Mouse (Mus musculus) heart, adult 2 months (tissue): ENCODE measurements at regions not wholly inside any gene's neighbourhood (a gene's known extent, or its start where the extent isn't known, plus 50 kb on each side); places are given as distances from the start of the nearest gene placed in this dataset.
A peak's percentile ranks its signal among the peaks of the same experiment; 100 is the strongest.

Source experiments
- DNase-seq, 2 experiments: peaks; one replicate each; pipeline ENCODE4 v3.0.0; 2021
- H3K27ac ChIP-seq: fragments of 200-600 bp; 2 replicates; pipeline ENCODE4 v1.8.1; 2022
- H3K27me3 ChIP-seq: fragments of 200-500 bp; 2 replicates; pipeline ENCODE4 v1.6.1; 2012; ENCODE audit warnings: mild to moderate bottlenecking, low read length, inconsistent platforms, mixed read lengths; ENCODE audit not compliant: control insufficient read depth, insufficient read depth
- H3K36me3 ChIP-seq: fragments of 200-500 bp; 2 replicates; pipeline ENCODE4 v1.6.1; 2012; ENCODE audit warnings: low read length, inconsistent platforms; ENCODE audit not compliant: control insufficient read depth, insufficient read depth
- H3K4me1 ChIP-seq: fragments of 200-500 bp; 2 replicates; pipeline ENCODE4 v1.6.1; 2011; ENCODE audit warnings: low read length; ENCODE audit not compliant: control insufficient read depth, insufficient read depth
- H3K4me3 ChIP-seq: fragments of 200-600 bp; 2 replicates; pipeline ENCODE4 v1.8.1; 2022
- H3K79me2 ChIP-seq: fragments of 200-500 bp; replicated peaks from 2 replicates; pipeline ENCODE4 v1.6.1; 2012; ENCODE audit warnings: mild to moderate bottlenecking, inconsistent platforms, low read length, moderate library complexity, mixed read lengths; ENCODE audit not compliant: control insufficient read depth, insufficient read depth
- H3K9ac ChIP-seq: fragments of 200-500 bp; 2 replicates; pipeline ENCODE4 v1.6.1; 2012; ENCODE audit warnings: low read depth, mild to moderate bottlenecking, control low read depth, inconsistent platforms, low read length, mixed read lengths
- CTCF ChIP-seq: fragments of 200-600 bp; IDR thresholded peaks from 2 replicates; pipeline ENCODE4 v1.8.1; 2022; ENCODE audit warnings: antibody characterized with exemption, mild to moderate bottlenecking, moderate library complexity
- EP300 ChIP-seq: fragments of 200-500 bp; IDR thresholded peaks from 2 replicates; pipeline ENCODE4 v1.6.1; 2011; ENCODE audit warnings: low read depth, low read length, control low read depth; ENCODE audit not compliant: insufficient read depth
- POLR2A ChIP-seq: fragments of 200-500 bp; IDR thresholded peaks from 2 replicates; pipeline ENCODE4 v1.6.1; 2011; ENCODE audit warnings: mild to moderate bottlenecking, low read depth, low read length, control low read depth; ENCODE audit not compliant: insufficient read depth
- WGBS: fragments of 180-500 bp; shearing (Covaris S2); methylation state at CpG from one replicate; pipeline ENCODE4 v1.1.7; 2018; 5-methylcytosine and 5-hydroxymethylcytosine counted together
- intact Hi-C: fragments of 180-260 bp; cut with DNase I; formaldehyde crosslinking; loops from one replicate; pipeline ENCODE4 v1.15.1; 2025

- 54% methylated on average over 6 of the region's 6 CpGs for WGBS
- TF ChIP-seq POLR2A (no peak), CTCF (no peak), EP300 (no peak)
- H3K9ac ChIP-seq, result no peak overlapping the region
- peaks cover 9% of the 10 kb centered on the region for H3K4me1 ChIP-seq
- H3K27ac ChIP-seq, result no peak overlapping the region
- H3K36me3 ChIP-seq, result no peaks in the 10 kb centered on the region
- no peak overlapping the region for H3K4me3 ChIP-seq
- no peak for DNase-seq
- H3K27me3 ChIP-seq, result no peaks in the 10 kb centered on the region
- H3K79me2 ChIP-seq, result no peaks in the 10 kb centered on the region
- intact Hi-C loops, result no loop called here
These were observed 189.3 kb downstream of the Gadd45g start for GRCm38 (mm10) chr13:52035731-52036130.

GRCm38 (mm10) chr13:52036351-52036750, 189.9 kb downstream of the Gadd45g start:
- Histone ChIP-seq H3K27me3 (no peaks in the 10 kb centered on the region), H3K9ac (no peak overlapping the region), H3K4me3 (no peak overlapping the region), H3K36me3 (no peaks in the 10 kb centered on the region), H3K27ac (no peak overlapping the region), H3K79me2 (no peaks in the 10 kb centered on the region), H3K4me1 (peaks cover 11% of the 10 kb centered on the region)
- TF ChIP-seq EP300 (no peak), CTCF (no peak), POLR2A (no peak)
- intact Hi-C loops, result no loop called here
- 58% methylated on average over 5 of the region's 5 CpGs for WGBS
- DNase-seq, result no peak

- H3K27me3 ChIP-seq, result no peaks in the 10 kb centered on the region
- intact Hi-C loops, result no loop called here
- no peaks in the 10 kb centered on the region for H3K79me2 ChIP-seq
- H3K9ac ChIP-seq, result no peak overlapping the region
- no peak overlapping the region for H3K27ac ChIP-seq
- H3K4me1 ChIP-seq, result peaks cover 17% of the 10 kb centered on the region
- no peaks in the 10 kb centered on the region for H3K36me3 ChIP-seq
- DNase-seq, result no peak
- TF ChIP-seq POLR2A, result no peak
- 0 out of 2 replicates have a peak, but pooled peaks have one; percentile 12 for TF ChIP-seq EP300
- TF ChIP-seq CTCF, result no peak
- H3K4me3 ChIP-seq, result no peak overlapping the region
- 48% methylated on average over 13 of the region's 13 CpGs for WGBS
These were observed 190.7 kb downstream of the Gadd45g start for GRCm38 (mm10) chr13:52037218-52037617.

- peak; percentile 78 to 84 for DNase-seq
- Histone ChIP-seq H3K79me2 (no peaks in the 10 kb centered on the region), H3K27ac (peak overlapping the region; percentile 60), H3K4me1 (peaks cover 16% of the 10 kb centered on the region), H3K36me3 (no peaks in the 10 kb centered on the region), H3K9ac (0 out of 2 replicates have a peak overlapping the region, but pooled peaks have one; percentile 13), H3K27me3 (no peaks in the 10 kb centered on the region), H3K4me3 (peak overlapping the region; percentile 33)
- 32% methylated on average over 15 of the region's 15 CpGs for WGBS
- TF ChIP-seq EP300 (no peak), CTCF (peak; percentile 16; the same call in 1 of the 2 replicates)
- intact Hi-C loops, result loop anchor here (2.0 kb wide), 1 partner anchor 17 kb away; no protein-coding TSS in a partner anchor
These were observed 195.3 kb downstream of the Gadd45g start for GRCm38 (mm10) chr13:52041467-52042421.

GRCm38 (mm10) chr13:52042867-52043266, 196.4 kb downstream of the Gadd45g start:
- WGBS, result 99% methylated on average over 3 of the region's 3 CpGs
- H3K27me3 ChIP-seq, result no peaks in the 10 kb centered on the region
- TF ChIP-seq POLR2A, result no peak
- TF ChIP-seq EP300, result no peak
- TF ChIP-seq CTCF, result no peak
- no peak for DNase-seq
- peaks cover 13% of the 10 kb centered on the region for H3K4me1 ChIP-seq
- no peak overlapping the region for H3K9ac ChIP-seq
- no peaks in the 10 kb centered on the region for H3K36me3 ChIP-seq
- intact Hi-C loops, result no loop called here
- no peaks in the 10 kb centered on the region for H3K79me2 ChIP-seq
- H3K4me3 ChIP-seq, result no peak overlapping the region
- H3K27ac ChIP-seq, result no peak overlapping the region

- 98% methylated on average over 3 of the region's 3 CpGs for WGBS
- H3K36me3 ChIP-seq, result no peaks in the 10 kb centered on the region
- peaks cover 13% of the 10 kb centered on the region for H3K4me1 ChIP-seq
- intact Hi-C loops, result no loop called here
- TF ChIP-seq EP300, result no peak
- TF ChIP-seq POLR2A, result no peak
- TF ChIP-seq CTCF, result no peak
- no peaks in the 10 kb centered on the region for H3K79me2 ChIP-seq
- H3K9ac ChIP-seq, result no peak overlapping the region
- H3K4me3 ChIP-seq, result no peak overlapping the region
- no peaks in the 10 kb centered on the region for H3K27me3 ChIP-seq
- H3K27ac ChIP-seq, result no peak overlapping the region
- DNase-seq, result no peak
These were observed 197.4 kb downstream of the Gadd45g start for GRCm38 (mm10) chr13:52043916-52044315.
